Mouse (Mus musculus) embryonic fibroblast, embryonic 13.5 days (primary cell): ENCODE measurements around the gene Yars. TPM values are rescaled to one million over a fixed set of nuclear protein-coding genes. Genes with fewer than 3 reads are reported as not detected.
A peak's percentile ranks its signal among the peaks of the same experiment; 100 is the strongest.

Experiments used
- H3K27ac ChIP-seq: 2 replicates; pipeline ENCODE4 v1.5.1; 2012; ENCODE audit warnings: low read length, control low read depth, inconsistent platforms; ENCODE audit not compliant: insufficient read depth
- H3K4me1 ChIP-seq: 2 replicates; pipeline ENCODE4 v1.6.1; 2011; ENCODE audit warnings: low read length; ENCODE audit not compliant: control insufficient read depth, insufficient read depth
- H3K4me3 ChIP-seq: 2 replicates; pipeline ENCODE4 v1.5.1; 2011; ENCODE audit warnings: mild to moderate bottlenecking, control low read depth, low read length; ENCODE audit not compliant: insufficient read depth
- CTCF ChIP-seq: IDR thresholded peaks from 2 replicates; pipeline ENCODE4 v1.5.1; 2011; ENCODE audit warnings: mild to moderate bottlenecking, control low read depth, low read length, moderate library complexity, borderline replicate concordance; ENCODE audit not compliant: insufficient read depth
- POLR2A ChIP-seq: IDR thresholded peaks from 2 replicates; pipeline ENCODE4 v1.6.1; 2011; ENCODE audit warnings: low read depth, mild to moderate bottlenecking, control low read depth, low read length, moderate library complexity
- polyA plus RNA-seq: library from polyadenylated mRNA; stranded (reverse); fragments of >200 nt; gene quantifications from 2 replicates; pipeline ENCODE4 v1.2.4, GENCODE M21; 2011; ENCODE audit warnings: low read depth; ENCODE audit not compliant: missing spikeins, insufficient read length

Yars gene
- polyA plus RNA-seq, 1 experiment, result 104 TPM

DNA sequence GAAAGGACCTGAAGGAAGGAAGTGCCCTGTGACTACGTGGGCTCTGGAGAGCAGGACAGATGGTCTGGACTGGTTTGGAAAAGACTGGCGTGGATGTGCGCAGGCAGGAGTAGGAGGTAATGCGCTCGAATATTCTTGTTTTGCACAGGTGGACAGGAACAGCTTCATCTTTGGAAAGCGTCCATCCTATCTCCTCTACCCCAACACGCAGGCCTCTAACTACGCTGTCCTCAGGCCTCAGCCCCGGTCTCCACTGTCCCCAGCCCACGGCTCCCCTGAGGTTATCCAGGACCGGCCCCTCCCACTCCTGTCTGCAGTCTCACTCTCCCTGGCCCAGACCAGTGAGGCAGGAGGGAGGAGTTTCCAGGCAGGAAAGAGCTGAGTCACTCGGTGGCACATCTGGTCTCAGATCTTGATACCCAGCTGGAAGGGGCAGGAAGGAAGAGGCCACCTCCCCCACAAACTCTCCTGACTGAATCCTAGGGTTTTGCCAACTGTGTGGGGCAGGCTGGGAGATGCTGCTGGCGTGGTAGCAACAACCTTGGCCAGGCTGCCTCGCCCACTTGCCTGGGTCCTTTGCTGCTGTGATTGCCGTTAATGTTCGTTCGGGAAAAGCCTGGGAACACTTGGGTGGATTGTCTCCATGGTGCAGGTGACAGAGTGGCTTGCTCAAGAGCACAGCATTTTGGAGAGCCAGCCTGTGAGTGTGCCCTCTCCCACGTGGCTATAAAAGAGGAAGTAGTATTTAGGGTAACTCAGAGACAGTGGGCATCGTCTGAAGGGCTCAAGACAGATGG is 73.9 kb downstream of the Yars start:
- H3K4me3 ChIP-seq, result no peak overlapping the region
- H3K27ac ChIP-seq, result peak overlapping the region; percentile 6; the same call in 1 of the 2 replicates
- peaks cover 4% of the 10 kb centered on the region for H3K4me1 ChIP-seq
- TF ChIP-seq POLR2A (peak; percentile 21; the same call in 1 of the 2 replicates), CTCF (no peak)

GRCm38 (mm10) chr4:129266191-129266590 is 76.6 kb downstream of the Yars start:
- no peak overlapping the region for H3K27ac ChIP-seq
- peaks cover 4% of the 10 kb centered on the region for H3K4me1 ChIP-seq
- no peak for TF ChIP-seq POLR2A
- no peak for TF ChIP-seq CTCF
- no peak overlapping the region for H3K4me3 ChIP-seq

GRCm38 (mm10) chr4:129266821-129267220 is 77.3 kb downstream of the Yars start:
- Histone ChIP-seq H3K4me1 (peaks cover 4% of the 10 kb centered on the region), H3K27ac (no peak overlapping the region), H3K4me3 (no peak overlapping the region)
- no peak for TF ChIP-seq CTCF

- Histone ChIP-seq H3K4me1 (peaks cover 2% of the 10 kb centered on the region), H3K4me3 (no peak overlapping the region), H3K27ac (no peak overlapping the region)
Measured at GRCm38 (mm10) chr4:129268698-129269097, 79.1 kb downstream of the Yars start.

More at GRCm38 (mm10) chr4:129268698-129269097, 79.1 kb downstream of the Yars start:
- TF ChIP-seq POLR2A (no peak), CTCF (no peak)

Other genes with a start within 250 kb of the Yars start
- 29.0 and 37.5 TPM in 2 replicates for gene Azin2, start 227.3 kb upstream of the Yars start, polyA plus RNA-seq
- 95.5 and 107 TPM in 2 replicates for gene Ak2, start 197.8 kb upstream of the Yars start, polyA plus RNA-seq
- 49.7 and 62.6 TPM in 2 replicates for gene Rnf19b, start 131.5 kb upstream of the Yars start, polyA plus RNA-seq
- not detected in 2 replicates for gene Tmem54, start 84.2 kb upstream of the Yars start, polyA plus RNA-seq
- gene Hpca, start 67.7 kb upstream of the Yars start, polyA plus RNA-seq, result not detected in 2 replicates
- 0.53 and 1.1 TPM in 2 replicates for gene Fndc5, start 52.8 kb upstream of the Yars start, polyA plus RNA-seq
- gene S100pbp, start within 50 bp of the Yars start, polyA plus RNA-seq, result 59.9 and 65.4 TPM in 2 replicates
- 7.0 and 11.0 TPM in 2 replicates for gene C77080, start 71.6 kb downstream of the Yars start, polyA plus RNA-seq
- gene Sync, start 97.9 kb downstream of the Yars start, polyA plus RNA-seq, result 9.4 and 15.0 TPM in 2 replicates
- gene Rbbp4, start 145.6 kb downstream of the Yars start, polyA plus RNA-seq, result 183 and 229 TPM in 2 replicates
- 91.1 and 110 TPM in 2 replicates for gene Zbtb8os, start 145.9 kb downstream of the Yars start, polyA plus RNA-seq
- 5.0 and 6.9 TPM in 2 replicates for gene Zbtb8a, start 188.4 kb downstream of the Yars start, polyA plus RNA-seq